Mouse (Mus musculus): ENCODE results near the gene Ndufb11. TPM values are rescaled to one million over a fixed set of nuclear protein-coding genes. Genes with fewer than 3 reads are reported as not detected.

Ndufb11 gene
- polyA plus RNA-seq, 2 experiments = 95.3 to 199 TPM

GRCm38 (mm10) chrX:20617903-20618399 is 532 bp upstream of the Ndufb11 start:
- peak overlapping the region; percentile 69 for H3K27ac ChIP-seq
- peak; percentile 9 for ATAC-seq (ENCODE audit: insufficient read depth)
- peak overlapping the region; percentile 88 for H3K9ac ChIP-seq (replicated peaks)
- H3K4me2 ChIP-seq (ENCODE audit: low read depth) = peak overlapping the region; percentile 72
- no peaks in the 10 kb centered on the region for H3K9me3 ChIP-seq (ENCODE audit: control insufficient read depth, low read length)
- DNase-seq (ENCODE audit: low read depth in 3 of 3, low spot score in 3 of 3) = peak in 2 of 3 experiments; percentile 1 to 9
- H3K4me3 ChIP-seq (ENCODE audit: insufficient read depth in 1 of 2, low read depth in 2 of 2, low read length in 2 of 2) = peak overlapping the region; percentile 72 to 96
- peaks cover 0 to 6% of the 10 kb centered on the region in 2 experiments; a peak in 3 of 4 replicates for H3K4me1 ChIP-seq (replicated peaks; ENCODE audit: control insufficient read depth in 2 of 2, insufficient read depth in 2 of 2, low read length in 1 of 2)
- peaks cover 26% of the 10 kb centered on the region for H3K36me3 ChIP-seq (replicated peaks; ENCODE audit: control insufficient read depth, insufficient read depth, low read depth)
- TF ChIP-seq EP300 (IDR thresholded peaks at IDR 0.05; ENCODE audit: low read depth) (no peak), CTCF (IDR thresholded peaks at IDR 0.05; ENCODE audit: low read depth) (no peak)
- H3K27me3 ChIP-seq (ENCODE audit: control insufficient read depth, insufficient read depth, low read length) = no peaks in the 10 kb centered on the region
- 16% methylated on average over 31 of the region's 31 CpGs for WGBS (ENCODE audit: insufficient replicate concordance)

GRCm38 (mm10) chrX:20616861-20617175 is 601 bp downstream of the Ndufb11 start:
- Histone ChIP-seq H3K9me3 (ENCODE audit: control insufficient read depth, low read length) (no peaks in the 10 kb centered on the region), H3K36me3 (replicated peaks; ENCODE audit: control insufficient read depth, insufficient read depth, low read depth) (peaks cover 26% of the 10 kb centered on the region), H3K9ac (replicated peaks) (peak overlapping the region; percentile 88), H3K4me3 (ENCODE audit: insufficient read depth in 1 of 2, low read depth in 2 of 2, low read length in 2 of 2) (peak overlapping the region; percentile 72 to 96), H3K27ac (peak overlapping the region; percentile 79), H3K4me1 (replicated peaks; ENCODE audit: control insufficient read depth in 2 of 2, insufficient read depth in 2 of 2, low read length in 1 of 2) (peaks cover 0 to 6% of the 10 kb centered on the region in 2 experiments; a peak in 3 of 4 replicates), H3K4me2 (ENCODE audit: low read depth) (peak overlapping the region; percentile 75), H3K27me3 (ENCODE audit: control insufficient read depth, insufficient read depth, low read length) (no peaks in the 10 kb centered on the region)
- peak; percentile 10; the same call in 1 of the 2 replicates for ATAC-seq (ENCODE audit: insufficient read depth)
- TF ChIP-seq CTCF (IDR thresholded peaks at IDR 0.05; ENCODE audit: low read depth) = no peak
- TF ChIP-seq EP300 (IDR thresholded peaks at IDR 0.05; ENCODE audit: low read depth) = no peak
- no peak for DNase-seq (ENCODE audit: low read depth in 3 of 3, low spot score in 3 of 3)
- 14% methylated on average over 17 of the region's 17 CpGs for WGBS (ENCODE audit: insufficient replicate concordance)

- TF ChIP-seq CTCF (IDR thresholded peaks at IDR 0.05; ENCODE audit: low read depth) (no peak), EP300 (IDR thresholded peaks at IDR 0.05; ENCODE audit: low read depth) (no peak)
- Histone ChIP-seq H3K36me3 (replicated peaks; ENCODE audit: control insufficient read depth, insufficient read depth, low read depth) (no peaks in the 10 kb centered on the region), H3K4me2 (ENCODE audit: low read depth) (no peak overlapping the region), H3K4me3 (ENCODE audit: insufficient read depth in 1 of 2, low read depth in 2 of 2, low read length in 2 of 2) (no peak overlapping the region), H3K27ac (no peak overlapping the region), H3K4me1 (replicated peaks; ENCODE audit: control insufficient read depth in 2 of 2, insufficient read depth in 2 of 2, low read length in 1 of 2) (no peaks in the 10 kb centered on the region), H3K27me3 (ENCODE audit: control insufficient read depth, insufficient read depth, low read length) (no peaks in the 10 kb centered on the region), H3K9ac (replicated peaks) (no peak overlapping the region), H3K9me3 (ENCODE audit: control insufficient read depth, low read length) (no peaks in the 10 kb centered on the region)
- WGBS (ENCODE audit: insufficient replicate concordance) = 68% methylated on average over 4 of the region's 4 CpGs
- ATAC-seq (ENCODE audit: insufficient read depth) (no peak), DNase-seq (ENCODE audit: low read depth in 3 of 3, low spot score in 3 of 3) (no peak)
Observed at GRCm38 (mm10) chrX:20608500-20608899, 8.9 kb downstream of the Ndufb11 start.

GRCm38 (mm10) chrX:20587968-20588367 is 29.5 kb downstream of the Ndufb11 start:
- no peak overlapping the region for H3K9ac ChIP-seq (replicated peaks)
- ATAC-seq (ENCODE audit: insufficient read depth) = no peak
- WGBS (ENCODE audit: insufficient replicate concordance) = 12% methylated on average over 4 of the region's 4 CpGs
- no peaks in the 10 kb centered on the region for H3K27me3 ChIP-seq (ENCODE audit: control insufficient read depth, insufficient read depth, low read length)
- no peaks in the 10 kb centered on the region for H3K9me3 ChIP-seq (ENCODE audit: control insufficient read depth, low read length)
- H3K4me3 ChIP-seq (ENCODE audit: insufficient read depth in 1 of 2, low read depth in 2 of 2, low read length in 2 of 2) = no peak overlapping the region
- no peaks in the 10 kb centered on the region for H3K36me3 ChIP-seq (replicated peaks; ENCODE audit: control insufficient read depth, insufficient read depth, low read depth)
- DNase-seq (ENCODE audit: low read depth in 3 of 3, low spot score in 3 of 3) = no peak
- no peak for TF ChIP-seq EP300 (IDR thresholded peaks at IDR 0.05; ENCODE audit: low read depth)
- peak; percentile 32 for TF ChIP-seq CTCF (IDR thresholded peaks at IDR 0.05; ENCODE audit: low read depth)
- no peak overlapping the region for H3K27ac ChIP-seq
- H3K4me2 ChIP-seq (ENCODE audit: low read depth) = no peak overlapping the region
- H3K4me1 ChIP-seq (replicated peaks; ENCODE audit: control insufficient read depth in 2 of 2, insufficient read depth in 2 of 2, low read length in 1 of 2) = no peaks in the 10 kb centered on the region

GRCm38 (mm10) chrX:20573927-20574326 is 43.5 kb downstream of the Ndufb11 start:
- DNase-seq (ENCODE audit: low read depth in 3 of 3, low spot score in 3 of 3) (no peak), ATAC-seq (ENCODE audit: insufficient read depth) (no peak)

More at GRCm38 (mm10) chrX:20573927-20574326, 43.5 kb downstream of the Ndufb11 start:
- H3K9me3 ChIP-seq (ENCODE audit: control insufficient read depth, low read length) = no peaks in the 10 kb centered on the region
- WGBS (ENCODE audit: insufficient replicate concordance) = 55% methylated on average over 4 of the region's 4 CpGs
- H3K4me1 ChIP-seq (replicated peaks; ENCODE audit: control insufficient read depth in 2 of 2, insufficient read depth in 2 of 2, low read length in 1 of 2) = peaks cover 0 to 25% of the 10 kb centered on the region in 2 experiments; a peak in 2 of 4 replicates
- H3K36me3 ChIP-seq (replicated peaks; ENCODE audit: control insufficient read depth, insufficient read depth, low read depth) = no peaks in the 10 kb centered on the region
- TF ChIP-seq EP300 (IDR thresholded peaks at IDR 0.05; ENCODE audit: low read depth) (no peak), CTCF (IDR thresholded peaks at IDR 0.05; ENCODE audit: low read depth) (no peak)
- H3K4me3 ChIP-seq (ENCODE audit: insufficient read depth in 1 of 2, low read depth in 2 of 2, low read length in 2 of 2) = no peak overlapping the region
- no peak overlapping the region for H3K27ac ChIP-seq
- H3K27me3 ChIP-seq (ENCODE audit: control insufficient read depth, insufficient read depth, low read length) = no peaks in the 10 kb centered on the region
- no peak overlapping the region for H3K9ac ChIP-seq (replicated peaks)
- H3K4me2 ChIP-seq (ENCODE audit: low read depth) = no peak overlapping the region
